Mouse (Mus musculus): ENCODE measurements at regions not wholly inside any gene's neighbourhood (a gene's known extent, or its start where the extent isn't known, plus 50 kb on each side); places are given as distances from the start of the nearest gene placed in this dataset.

- no peak for DNase-seq (ENCODE audit: low spot score in 2 of 2)
Observed at GRCm38 (mm10) chr13:53996867-53997266, 58.6 kb downstream of the Drd1 start.

GRCm38 (mm10) chr13:53992863-53993451, 62.5 kb downstream of the Drd1 start:
- no peak for DNase-seq (ENCODE audit: low spot score in 2 of 2)

- no peak for DNase-seq (ENCODE audit: low spot score in 2 of 2)
Observed at GRCm38 (mm10) chr13:53979226-53979625, 76.3 kb downstream of the Drd1 start.

GRCm38 (mm10) chr13:53969421-53969820, 86.1 kb downstream of the Drd1 start:
- no peak for DNase-seq (ENCODE audit: low spot score in 2 of 2)

GRCm38 (mm10) chr13:53956167-53956566, 99.3 kb downstream of the Drd1 start:
- no peak for DNase-seq (ENCODE audit: low spot score in 2 of 2)

- peak in 1 of 2 experiments; percentile 29 for DNase-seq (ENCODE audit: low spot score in 2 of 2)
Observed at GRCm38 (mm10) chr13:53948056-53948455, 107.4 kb downstream of the Drd1 start.

- DNase-seq (ENCODE audit: low spot score in 2 of 2), result no peak
Observed at GRCm38 (mm10) chr13:53945681-53946080, 109.8 kb downstream of the Drd1 start.

- no peak for DNase-seq (ENCODE audit: low spot score in 2 of 2)
Observed at GRCm38 (mm10) chr13:53941005-53941747, 114.3 kb downstream of the Drd1 start.

- DNase-seq (ENCODE audit: low spot score in 2 of 2), result no peak
Observed at GRCm38 (mm10) chr13:53935174-53935699, 120.3 kb downstream of the Drd1 start.

- DNase-seq (ENCODE audit: low spot score in 2 of 2), result no peak
Observed at GRCm38 (mm10) chr13:53934457-53934856, 121.0 kb downstream of the Drd1 start.

- no peak for DNase-seq (ENCODE audit: low spot score in 2 of 2)
Observed at GRCm38 (mm10) chr13:53926128-53926527, 129.4 kb downstream of the Drd1 start.

GRCm38 (mm10) chr13:53924433-53924832, 131.1 kb downstream of the Drd1 start:
- DNase-seq (ENCODE audit: low spot score in 2 of 2), result no peak

- DNase-seq (ENCODE audit: low spot score in 2 of 2), result no peak
Observed at GRCm38 (mm10) chr13:53923721-53924374, 131.7 kb downstream of the Drd1 start.

GRCm38 (mm10) chr13:53921796-53922195, 133.7 kb downstream of the Drd1 start:
- no peak for DNase-seq (ENCODE audit: low spot score in 2 of 2)

GRCm38 (mm10) chr13:53919851-53920381, 135.6 kb downstream of the Drd1 start:
- no peak for DNase-seq (ENCODE audit: low spot score in 2 of 2)

GRCm38 (mm10) chr13:53915456-53915855, 140.0 kb downstream of the Drd1 start:
- no peak for DNase-seq (ENCODE audit: low spot score in 2 of 2)

GRCm38 (mm10) chr13:53914434-53914833, 141.1 kb downstream of the Drd1 start:
- DNase-seq (ENCODE audit: low spot score in 2 of 2), result no peak

GRCm38 (mm10) chr13:53913501-53913900, 142.0 kb downstream of the Drd1 start:
- no peak for DNase-seq (ENCODE audit: low spot score in 2 of 2)

- DNase-seq (ENCODE audit: low spot score in 2 of 2), result no peak
Observed at GRCm38 (mm10) chr13:53911846-53912245, 143.7 kb downstream of the Drd1 start.

GRCm38 (mm10) chr13:53911261-53911660, 144.2 kb downstream of the Drd1 start:
- no peak for DNase-seq (ENCODE audit: low spot score in 2 of 2)

- DNase-seq (ENCODE audit: low spot score in 2 of 2), result no peak
Observed at GRCm38 (mm10) chr13:53910251-53910650, 145.3 kb downstream of the Drd1 start.

GRCm38 (mm10) chr13:53904471-53904870, 151.0 kb downstream of the Drd1 start:
- no peak for DNase-seq (ENCODE audit: low spot score in 2 of 2)
